Mouse (Mus musculus) layer of hippocampus, postnatal 36 days (tissue): Measurements from ENCODE around the gene Gm17617. TPM values are rescaled to one million over a fixed set of nuclear protein-coding genes. Genes with fewer than 3 reads are reported as not detected.

Experiments used
- DNase-seq, 2 experiments: peaks; one replicate each; pipeline ENCODE4 v3.0.0; 2022
- total RNA-seq, 2 experiments: library from RNA; stranded (reverse); gene quantifications; 2 replicates each; pipeline ENCODE4 v1.2.3; 2021

Gene Gm17617
- total RNA-seq: not detected

GRCm38 (mm10) chr13:55133448-55133847, at the start of gene Gm17617:
Gene Gm17617, minus strand, starts transcription at chr13:55133548.
- no peak for DNase-seq

DNA sequence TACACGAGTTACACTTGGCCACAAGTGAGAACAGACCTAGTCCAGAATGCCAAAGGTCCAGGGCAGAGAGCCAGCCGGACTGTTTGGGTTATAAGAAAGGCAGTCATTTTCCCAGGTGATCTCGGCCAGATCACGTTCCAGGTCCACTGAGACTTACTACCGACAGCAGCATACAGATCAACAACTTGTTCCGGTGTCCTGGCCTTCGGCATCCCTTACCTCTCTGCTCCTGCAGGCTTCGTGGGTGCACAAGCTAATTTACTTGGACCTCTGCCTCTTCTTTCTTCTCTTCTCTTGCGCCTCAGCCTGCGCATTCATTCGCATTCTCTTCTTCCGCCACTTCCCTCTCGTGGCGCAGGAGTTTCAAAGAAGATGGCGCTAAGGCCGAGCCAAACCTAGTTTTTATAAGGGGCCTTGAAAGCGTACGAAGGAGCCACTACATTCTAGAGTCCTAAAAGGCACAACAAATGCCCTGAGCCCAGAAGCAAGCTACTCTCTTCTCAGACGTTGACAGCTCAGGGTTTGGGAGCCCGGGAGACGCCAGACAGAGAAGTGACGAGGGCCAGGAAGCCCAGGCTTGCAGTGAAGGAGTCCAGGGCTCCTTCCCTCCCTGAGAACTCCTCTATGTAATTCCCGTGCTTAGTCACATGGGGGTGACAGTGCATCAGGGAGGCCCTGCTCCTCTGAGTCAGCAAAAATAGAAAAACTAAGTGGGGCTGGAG, 49.0 kb upstream of the Gm17617 start:
- DNase-seq: peak; percentile 44 to 57

DNA sequence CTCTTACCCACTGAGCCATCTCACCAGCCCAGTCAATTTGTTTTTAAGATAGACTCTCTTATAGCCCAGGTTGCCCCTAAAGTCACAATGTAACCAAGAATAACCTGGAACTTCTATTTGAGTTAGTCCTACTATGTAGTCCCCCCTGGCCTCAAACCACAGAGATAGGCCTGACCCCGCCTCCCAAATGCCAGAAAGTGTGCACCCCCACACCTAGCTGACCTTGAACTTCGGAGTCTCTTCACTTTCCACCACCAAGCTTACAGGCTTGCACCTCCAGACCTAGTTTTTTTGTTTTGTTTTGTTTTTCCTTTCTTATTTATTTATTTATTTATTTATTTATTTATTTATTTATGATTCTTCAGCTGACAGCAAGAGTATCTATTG, 48.4 kb upstream of the Gm17617 start:
- DNase-seq: no peak

- DNase-seq: no peak
These were observed 46.2 kb upstream of the Gm17617 start for GRCm38 (mm10) chr13:55179591-55179990.

DNA sequence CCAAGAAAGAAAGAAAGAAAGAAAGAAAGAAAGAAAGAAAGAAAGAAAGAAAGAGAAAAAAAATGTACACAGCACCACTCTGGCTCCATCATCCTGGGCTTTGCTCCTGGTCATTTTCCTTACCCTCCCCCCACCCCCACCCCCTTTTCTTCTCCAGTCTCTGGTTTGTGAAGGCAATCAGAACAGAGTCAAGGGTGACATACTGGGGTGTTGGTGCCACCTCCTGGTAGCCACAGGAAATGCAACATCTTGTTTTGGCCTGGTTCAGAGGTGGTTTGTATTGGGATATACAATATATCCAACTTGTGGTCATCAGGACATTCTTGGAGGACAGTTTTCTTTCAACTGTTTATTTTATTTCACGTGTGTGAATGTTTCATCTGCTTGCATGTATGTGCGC, 45.2 kb upstream of the Gm17617 start:
- DNase-seq: peak; percentile 74 to 76

GRCm38 (mm10) chr13:55177903-55178496, 44.7 kb upstream of the Gm17617 start:
- no peak for DNase-seq

- no peak for DNase-seq
These were observed 42.9 kb upstream of the Gm17617 start for GRCm38 (mm10) chr13:55176265-55176664.

- DNase-seq: no peak
These were observed 41.0 kb upstream of the Gm17617 start for GRCm38 (mm10) chr13:55174347-55174746.

GRCm38 (mm10) chr13:55172336-55172770, 39.0 kb upstream of the Gm17617 start:
- no peak for DNase-seq

DNA sequence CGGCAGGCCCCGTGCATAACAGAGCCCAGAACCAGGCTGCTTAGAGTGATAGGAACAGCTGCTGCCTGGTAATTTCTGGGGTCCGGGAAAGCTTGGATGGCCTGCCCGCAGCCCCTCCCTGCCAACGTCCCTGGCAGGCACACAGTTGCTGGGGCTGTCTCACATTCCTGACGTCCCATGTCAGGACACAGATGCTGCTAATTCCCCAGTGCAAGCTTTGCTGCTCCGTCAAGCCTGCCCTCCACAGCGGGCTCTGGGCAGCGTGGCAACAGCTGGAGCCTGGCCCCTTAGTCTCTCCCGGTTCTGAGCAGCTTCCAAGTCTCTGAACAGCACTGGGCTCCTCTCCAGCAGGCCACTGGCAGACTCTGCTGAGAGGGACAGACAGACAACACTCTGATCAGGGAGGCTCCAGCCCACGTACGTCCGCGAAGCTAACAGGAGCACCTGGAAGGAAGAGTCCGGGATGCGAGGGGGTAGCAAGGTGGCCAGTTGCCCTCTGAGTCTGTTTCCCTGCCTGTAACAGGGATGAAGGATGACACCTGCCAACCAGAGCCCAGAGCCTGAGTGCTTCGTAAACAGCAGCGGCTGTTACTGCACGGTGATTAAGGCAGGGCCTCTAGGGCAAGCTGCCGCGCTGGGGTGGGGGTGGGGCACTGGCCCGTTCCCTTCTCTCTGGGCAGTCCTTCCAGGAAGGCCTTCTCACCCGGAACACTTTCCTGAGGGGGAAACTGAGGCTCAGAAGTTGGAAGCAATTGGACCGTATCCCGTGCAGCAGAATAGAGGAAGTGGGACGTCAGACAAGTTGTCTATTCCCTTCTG, 38.4 kb upstream of the Gm17617 start:
- DNase-seq: peak; percentile 64 to 67

DNA sequence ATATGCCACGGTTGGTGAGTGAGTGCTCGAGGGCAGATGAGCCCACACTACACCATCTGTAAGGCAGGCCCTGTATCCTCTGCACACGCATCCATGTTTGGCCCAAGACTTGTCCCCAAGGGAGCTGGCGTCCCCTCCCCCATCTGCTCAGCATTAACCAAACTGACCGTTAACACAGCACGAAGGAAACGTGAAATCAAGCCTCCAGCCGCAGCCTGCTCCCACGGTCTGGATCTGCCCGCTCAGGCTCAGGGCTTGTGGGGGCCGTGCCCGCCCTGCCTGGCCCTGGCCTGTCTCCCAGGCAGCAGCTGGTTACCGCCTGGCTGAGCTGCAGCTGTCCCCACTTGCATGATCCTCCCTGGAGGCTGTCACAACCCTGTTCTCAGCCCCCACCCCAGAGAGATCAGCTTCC, 35.6 kb upstream of the Gm17617 start:
- peak; percentile 59 to 70 for DNase-seq

GRCm38 (mm10) chr13:55168255-55168654, 34.9 kb upstream of the Gm17617 start:
- DNase-seq: no peak

DNA sequence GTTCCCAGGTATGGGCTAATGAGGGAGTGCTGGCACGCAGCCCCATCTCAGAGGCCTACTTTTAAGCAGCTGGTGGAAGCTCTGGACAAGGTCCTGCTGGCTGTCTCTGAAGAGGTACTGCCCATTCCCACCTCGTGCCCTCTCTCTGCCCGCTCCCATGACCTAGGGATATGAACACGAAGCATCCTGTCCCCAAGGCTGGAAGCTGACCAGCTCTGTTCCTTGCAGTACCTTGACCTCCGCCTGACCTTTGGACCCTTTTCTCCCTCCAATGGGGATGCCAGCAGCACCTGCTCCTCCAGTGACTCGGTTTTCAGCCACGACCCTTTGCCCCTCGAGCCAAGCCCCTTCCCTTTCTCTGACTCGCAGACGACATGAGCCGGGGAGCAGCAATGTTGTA, 34.5 kb upstream of the Gm17617 start:
- no peak for DNase-seq

- no peak for DNase-seq
These were observed 33.7 kb upstream of the Gm17617 start for GRCm38 (mm10) chr13:55166806-55167725.

DNA sequence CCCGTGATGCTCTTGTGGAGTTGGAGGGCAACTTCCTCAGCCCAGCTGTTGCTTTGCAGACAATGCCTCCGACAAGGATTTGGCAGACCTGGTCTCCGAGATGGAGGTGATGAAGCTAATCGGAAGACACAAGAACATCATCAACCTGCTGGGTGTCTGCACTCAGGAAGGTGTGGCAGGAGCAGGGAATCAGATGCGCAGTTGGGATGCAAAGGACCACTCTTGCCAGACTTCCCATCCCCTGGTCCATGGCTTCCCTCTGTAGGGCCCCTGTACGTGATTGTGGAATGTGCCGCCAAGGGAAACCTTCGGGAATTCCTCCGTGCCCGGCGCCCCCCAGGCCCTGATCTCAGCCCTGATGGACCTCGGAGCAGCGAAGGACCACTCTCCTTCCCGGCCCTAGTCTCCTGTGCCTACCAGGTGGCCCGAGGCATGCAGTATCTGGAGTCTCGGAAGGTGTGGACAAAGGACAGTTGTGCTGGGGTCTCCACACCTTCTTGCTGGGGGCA, 32.5 kb upstream of the Gm17617 start:
- no peak for DNase-seq

GRCm38 (mm10) chr13:55163553-55163952, 30.2 kb upstream of the Gm17617 start:
- no peak for DNase-seq

DNA sequence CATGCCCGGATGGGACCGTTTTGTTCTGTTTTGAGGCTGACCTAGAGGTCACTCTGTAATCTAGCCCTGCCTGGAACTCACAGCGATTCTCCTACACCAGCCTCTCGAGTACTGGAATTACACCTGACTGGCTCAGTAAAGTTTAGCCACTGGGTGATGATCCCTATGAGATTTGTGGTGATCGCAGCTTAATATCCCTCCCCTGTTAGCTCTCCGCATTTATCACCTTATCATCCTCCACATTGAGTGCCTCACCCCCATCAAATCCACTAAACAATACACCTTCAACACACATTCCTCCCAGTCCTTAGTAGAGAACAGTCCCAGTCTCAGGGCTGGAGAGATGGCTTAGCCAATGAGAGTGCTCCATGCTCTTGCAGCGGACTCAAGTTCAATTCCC, 29.0 kb upstream of the Gm17617 start:
- no peak for DNase-seq

- DNase-seq: no peak
These were observed 20.6 kb upstream of the Gm17617 start for GRCm38 (mm10) chr13:55153951-55154350.

DNA sequence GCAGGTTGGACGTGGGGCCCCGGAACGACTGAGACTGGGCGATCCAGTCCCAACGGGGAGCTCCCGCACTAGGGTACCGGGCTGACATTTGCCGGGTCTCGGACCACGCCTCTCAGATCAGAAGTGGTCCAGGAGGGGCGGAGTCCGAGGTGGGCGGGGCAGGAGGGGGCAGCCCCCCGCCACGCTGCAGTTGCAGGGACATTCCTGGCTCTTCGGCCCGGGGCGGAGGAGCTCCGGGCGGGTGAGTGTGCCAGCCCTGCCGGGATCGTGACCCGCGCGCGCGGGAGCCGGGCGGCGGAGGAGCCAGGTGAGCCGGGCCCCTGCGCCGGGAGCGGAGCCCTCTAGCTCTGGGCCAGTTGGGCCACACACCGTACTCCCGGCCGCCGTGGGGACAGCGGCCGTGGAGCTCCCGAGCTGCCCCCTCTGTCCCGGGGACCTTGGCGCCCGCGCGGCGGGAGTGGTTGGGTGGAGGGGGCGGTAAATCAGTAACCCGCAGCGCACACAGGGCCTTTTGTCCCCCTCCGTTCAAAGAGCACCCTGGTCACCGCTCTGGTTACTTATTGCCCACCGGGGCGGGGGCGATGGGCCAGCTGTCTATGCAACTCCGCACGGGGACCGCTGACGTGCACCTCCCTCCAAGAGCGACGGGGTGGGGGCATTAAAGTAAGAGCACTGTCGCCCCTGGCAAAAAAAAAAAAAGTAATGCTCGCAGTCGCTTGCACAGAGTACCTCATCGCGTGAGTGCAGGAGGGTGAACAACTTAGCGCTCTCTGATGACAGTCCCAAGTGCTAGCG, 19.5 kb upstream of the Gm17617 start, which contains the start of gene Fgfr4:
TSS of gene Fgfr4 (plus strand) at position 20 of the 795 bp plus-strand sequence.
- no peak for DNase-seq

DNA sequence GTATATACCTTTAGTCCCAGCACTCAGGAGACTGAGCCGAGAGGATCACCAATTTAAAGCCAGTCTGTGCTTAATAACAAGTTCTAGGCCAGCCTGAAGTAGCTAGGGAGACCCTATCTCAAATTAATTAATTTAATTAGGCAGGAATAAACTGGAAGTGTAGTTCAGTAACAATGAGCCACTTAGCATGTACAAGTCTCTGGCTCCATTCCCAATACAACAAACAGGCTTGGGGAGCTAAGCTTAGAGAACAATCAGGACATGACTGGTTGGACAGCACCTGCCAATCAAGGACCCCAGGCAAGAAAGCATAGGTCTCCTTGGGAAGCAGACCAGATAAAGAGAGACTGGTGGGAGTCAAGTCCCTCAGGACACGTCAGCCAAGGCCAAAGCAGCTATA, 6.9 kb upstream of the Gm17617 start:
- DNase-seq: no peak

DNA sequence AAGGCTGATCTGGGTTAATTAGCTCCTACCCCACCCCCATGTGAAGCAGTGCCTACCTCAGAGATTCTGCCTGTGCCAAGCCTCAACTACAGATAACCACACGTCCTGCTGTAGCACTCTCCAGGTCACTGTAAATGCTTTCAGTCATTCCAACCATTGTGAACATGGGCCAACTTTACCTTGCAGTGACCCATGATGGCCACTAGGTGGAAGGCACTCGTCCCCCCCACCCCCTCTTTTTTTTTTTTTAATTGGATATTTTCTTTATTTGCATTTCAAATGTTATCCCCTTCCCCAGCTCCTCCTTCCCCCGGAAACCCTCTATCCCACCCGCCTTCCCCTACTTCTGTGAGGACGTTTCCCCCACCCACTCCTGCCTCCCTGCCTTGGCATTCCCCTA, 2.0 kb upstream of the Gm17617 start:
- no peak for DNase-seq
